Mouse (Mus musculus) limb, embryonic 14.5 days (tissue): ENCODE measurements around the gene Adck1. TPM values are rescaled to one million over a fixed set of nuclear protein-coding genes. Genes with fewer than 3 reads are reported as not detected.

Experiments used
- ATAC-seq: fragments of 200-750 bp; cut with Nextera tagmentation; 2 replicates; pipeline ENCODE4 v1.8.0; 2017; ENCODE audit warnings: low read depth, moderate number of reproducible peaks, moderate TSS enrichment; ENCODE audit not compliant: low FRiP score
- DNase-seq: peaks from one replicate; pipeline ENCODE4 v3.0.0-alpha.2; 2015; ENCODE audit warnings: low spot score
- H3K27ac ChIP-seq: fragments of 300-500 bp; sonication (generic); replicated peaks from 2 replicates; pipeline ENCODE4 v1.5.1; 2014; ENCODE audit warnings: low read depth, mild to moderate bottlenecking, low read length, moderate library complexity, mixed read lengths
- H3K27me3 ChIP-seq: fragments of 300-500 bp; sonication (generic); 2 replicates; pipeline ENCODE4 v1.6.1; 2014; ENCODE audit warnings: low read length, mixed read lengths; ENCODE audit not compliant: control insufficient read depth, insufficient read depth
- H3K36me3 ChIP-seq: fragments of 300-500 bp; sonication (generic); 2 replicates; pipeline ENCODE4 v1.6.1; 2014; ENCODE audit warnings: mild to moderate bottlenecking, low read length, moderate library complexity, mixed read lengths; ENCODE audit not compliant: control insufficient read depth, insufficient read depth
- H3K4me1 ChIP-seq: fragments of 300-500 bp; sonication (generic); 2 replicates; pipeline ENCODE4 v1.6.1; 2014; ENCODE audit warnings: antibody characterized with exemption, low read length, mixed read lengths; ENCODE audit not compliant: control insufficient read depth, insufficient read depth
- H3K4me2 ChIP-seq: fragments of 300-500 bp; sonication (generic); replicated peaks from 2 replicates; pipeline ENCODE4 v1.6.1; 2014; ENCODE audit warnings: low read depth, mild to moderate bottlenecking, low read length, moderate library complexity; ENCODE audit not compliant: severe bottlenecking
- H3K4me3 ChIP-seq: fragments of 300-500 bp; sonication (generic); replicated peaks from 2 replicates; pipeline ENCODE4 v1.5.1; 2014; ENCODE audit warnings: low read length
- H3K9ac ChIP-seq: fragments of 300-500 bp; sonication (generic); 2 replicates; pipeline ENCODE4 v1.6.1; 2014; ENCODE audit warnings: mild to moderate bottlenecking, low read depth, low read length, moderate library complexity; ENCODE audit not compliant: severe bottlenecking
- H3K9me3 ChIP-seq: fragments of 300-500 bp; sonication (generic); 2 replicates; pipeline ENCODE4 v1.6.1; 2016; ENCODE audit warnings: low read length; ENCODE audit not compliant: control insufficient read depth
- POLR2A ChIP-seq: fragments of 200-500 bp; IDR thresholded peaks from 2 replicates; pipeline ENCODE4 v1.8.0; 2012; ENCODE audit warnings: inconsistent platforms, mild to moderate bottlenecking, moderate library complexity, borderline replicate concordance; ENCODE audit not compliant: insufficient read depth, insufficient read length; ENCODE audit errors: extremely low read depth
- WGBS: fragments of 180-500 bp; shearing (Covaris S2); extraction: QIAGEN DNeasy Blood & Tissue Kit; methylation state at CpG from one replicate; pipeline ENCODE4 v1.1.7; 2014; 5-methylcytosine and 5-hydroxymethylcytosine counted together
- polyA plus RNA-seq, 2 experiments: library from polyadenylated mRNA; depleted of rRNA in 1 of 2; stranded (reverse) in 1 of 2; unstranded in 1 of 2; fragments of >200 nt; fragmentation: Nextera tagmentation in 1 of 2; extraction: Ambion mirVana in 1 of 2; gene quantifications; 2 replicates each; pipeline versions ENCODE4 v1.2.1 to v1.2.3; 2012 to 2014

Gene Adck1
- polyA plus RNA-seq, 2 experiments = 16.2 to 26.7 TPM

DNA sequence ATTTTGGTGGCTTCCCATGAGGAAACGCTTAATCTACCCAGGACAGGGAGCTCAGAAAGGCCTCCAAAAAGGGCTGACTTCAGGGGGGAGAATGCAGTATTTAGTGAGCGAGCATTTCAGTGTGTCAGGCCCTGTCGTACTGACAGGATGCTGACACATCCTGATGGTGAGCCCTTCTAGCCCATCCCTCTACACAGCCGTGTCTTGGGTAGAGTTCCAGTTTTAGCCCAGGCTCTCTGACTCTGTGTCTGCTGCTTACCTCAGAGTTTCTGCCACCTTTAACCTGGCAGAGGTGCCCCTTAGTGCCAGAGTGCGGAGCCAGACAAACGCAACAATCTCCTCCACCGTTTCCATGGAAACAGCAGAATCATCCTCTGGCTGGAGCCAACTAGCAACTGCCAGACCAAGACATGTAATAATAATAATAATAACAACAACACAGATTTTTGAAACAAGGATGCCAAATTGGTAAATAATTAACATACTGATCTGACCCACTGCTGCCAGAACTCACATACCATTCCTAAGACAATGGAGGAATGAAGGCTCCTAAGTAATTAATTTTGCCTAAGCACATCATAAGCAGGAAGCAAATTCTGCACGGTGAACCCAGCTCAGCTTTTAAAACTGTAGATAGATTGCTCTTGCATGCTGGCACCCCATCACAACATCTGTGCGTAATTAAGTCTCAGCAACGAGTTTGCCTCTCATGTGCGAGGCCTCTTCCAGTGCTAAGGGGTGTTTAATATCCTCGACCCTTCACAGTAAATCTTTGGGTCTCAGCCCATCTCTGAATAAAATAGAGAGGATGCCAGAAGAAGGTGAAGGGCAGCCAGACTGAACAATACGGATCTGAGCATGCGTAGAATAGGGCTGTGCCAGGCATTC is 81.8 kb downstream of the Adck1 start:
- H3K27ac ChIP-seq = no peak overlapping the region

GRCm38 (mm10) chr12:88444040-88444439 is 83.7 kb downstream of the Adck1 start:
- no peaks in the 10 kb centered on the region for H3K9me3 ChIP-seq
- H3K27ac ChIP-seq = no peak overlapping the region
- no peaks in the 10 kb centered on the region; the same call in 1 of the 2 replicates for H3K4me1 ChIP-seq
- H3K4me2 ChIP-seq = no peak overlapping the region
- H3K27me3 ChIP-seq = no peaks in the 10 kb centered on the region
- peaks cover 4% of the 10 kb centered on the region; the same call in 1 of the 2 replicates for H3K36me3 ChIP-seq
- DNase-seq = no peak
- no peak overlapping the region for H3K9ac ChIP-seq
- no peak overlapping the region for H3K4me3 ChIP-seq
- no peak for TF ChIP-seq POLR2A
- ATAC-seq = no peak
- WGBS = 78% methylated on average over 5 of the region's 5 CpGs

More for the DNA sequence above, 81.8 kb downstream of the Adck1 start:
- WGBS = 50% methylated on average over 14 of the region's 14 CpGs
- DNase-seq = peak; percentile 36
- H3K4me1 ChIP-seq = no peaks in the 10 kb centered on the region; the same call in 1 of the 2 replicates
- H3K36me3 ChIP-seq = 0 out of 2 replicates have a peak, but pooled peaks cover under 1% of the 10 kb centered on the region
- no peak overlapping the region for H3K4me2 ChIP-seq
- no peak overlapping the region for H3K9ac ChIP-seq
- ATAC-seq = no peak
- no peak overlapping the region for H3K4me3 ChIP-seq
- no peaks in the 10 kb centered on the region for H3K27me3 ChIP-seq
- no peaks in the 10 kb centered on the region for H3K9me3 ChIP-seq
- TF ChIP-seq POLR2A = no peak

DNA sequence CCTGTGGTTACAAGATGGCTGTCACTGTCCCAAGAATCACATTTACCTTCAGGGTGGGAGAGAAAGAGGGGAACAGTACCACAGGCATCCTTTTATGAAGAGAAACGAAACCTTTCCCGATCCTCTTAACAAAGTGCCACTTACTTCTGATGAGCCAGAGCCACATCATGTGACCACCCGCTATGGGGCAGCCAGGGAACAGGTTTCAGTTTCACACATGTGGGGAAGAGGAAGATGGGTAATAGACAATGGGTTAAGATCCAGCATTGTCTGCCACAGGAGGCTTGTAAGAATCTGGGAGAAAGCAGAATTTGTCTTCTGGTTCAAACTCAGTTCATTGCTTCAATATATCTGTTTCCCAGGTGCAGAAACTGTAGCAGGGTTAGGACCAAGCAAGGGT is 85.1 kb downstream of the Adck1 start:
- Histone ChIP-seq H3K27me3 (no peaks in the 10 kb centered on the region), H3K4me2 (no peak overlapping the region), H3K4me1 (no peaks in the 10 kb centered on the region; the same call in 1 of the 2 replicates), H3K4me3 (no peak overlapping the region), H3K27ac (no peak overlapping the region), H3K36me3 (peaks cover 8% of the 10 kb centered on the region; the same call in 1 of the 2 replicates), H3K9me3 (no peaks in the 10 kb centered on the region), H3K9ac (no peak overlapping the region)
- DNase-seq = no peak
- 77% methylated on average over 3 of the region's 3 CpGs for WGBS
- TF ChIP-seq POLR2A = no peak
- ATAC-seq = no peak

GRCm38 (mm10) chr12:88450658-88451563 is 90.6 kb downstream of the Adck1 start:
- DNase-seq (no peak), ATAC-seq (no peak)
- peaks cover 8% of the 10 kb centered on the region; the same call in 1 of the 2 replicates for H3K36me3 ChIP-seq
- no peak overlapping the region for H3K4me3 ChIP-seq
- no peak overlapping the region for H3K4me2 ChIP-seq
- H3K9me3 ChIP-seq = no peaks in the 10 kb centered on the region
- WGBS = 84% methylated on average over 4 of the region's 4 CpGs
- H3K9ac ChIP-seq = no peak overlapping the region
- H3K27me3 ChIP-seq = no peaks in the 10 kb centered on the region
- H3K27ac ChIP-seq = no peak overlapping the region
- TF ChIP-seq POLR2A = no peak
- H3K4me1 ChIP-seq = no peaks in the 10 kb centered on the region
